Mouse (Mus musculus): Measurements from ENCODE around the gene Dot1l. TPM values are rescaled to one million over a fixed set of nuclear protein-coding genes. Genes with fewer than 3 reads are reported as not detected.

The Dot1l gene
- polyA plus RNA-seq, 1 experiment from 2014 or later: 6.2 TPM

- peak overlapping the region; percentile 87 for H3K4me2 ChIP-seq (replicated peaks; ENCODE audit: low read depth)
- ATAC-seq: no peak
- peak overlapping the region; percentile 99 for H3K4me3 ChIP-seq (ENCODE audit: low read depth, low read length)
- no peaks in the 10 kb centered on the region for H3K9me3 ChIP-seq (ENCODE audit: control insufficient read depth)
- H3K27me3 ChIP-seq (replicated peaks; ENCODE audit: control insufficient read depth, insufficient read depth, low read length): no peaks in the 10 kb centered on the region
- no peak for TF ChIP-seq CTCF (IDR thresholded peaks at IDR 0.05; ENCODE audit: low read depth)
- no peaks in the 10 kb centered on the region for H3K36me3 ChIP-seq (ENCODE audit: control insufficient read depth, insufficient read depth)
- 50% methylated on average over 2 of the region's 2 CpGs for WGBS
- H3K27ac ChIP-seq (ENCODE audit: low read depth, low read length): no peak overlapping the region
- H3K4me1 ChIP-seq (replicated peaks; ENCODE audit: control insufficient read depth, insufficient read depth, low read length): peaks cover 7% of the 10 kb centered on the region
- peak overlapping the region; percentile 91 for H3K9ac ChIP-seq (ENCODE audit: low read depth, low read length)
These were observed 1.5 kb downstream of the Dot1l start for GRCm38 (mm10) chr10:80756509-80756908.

DNA sequence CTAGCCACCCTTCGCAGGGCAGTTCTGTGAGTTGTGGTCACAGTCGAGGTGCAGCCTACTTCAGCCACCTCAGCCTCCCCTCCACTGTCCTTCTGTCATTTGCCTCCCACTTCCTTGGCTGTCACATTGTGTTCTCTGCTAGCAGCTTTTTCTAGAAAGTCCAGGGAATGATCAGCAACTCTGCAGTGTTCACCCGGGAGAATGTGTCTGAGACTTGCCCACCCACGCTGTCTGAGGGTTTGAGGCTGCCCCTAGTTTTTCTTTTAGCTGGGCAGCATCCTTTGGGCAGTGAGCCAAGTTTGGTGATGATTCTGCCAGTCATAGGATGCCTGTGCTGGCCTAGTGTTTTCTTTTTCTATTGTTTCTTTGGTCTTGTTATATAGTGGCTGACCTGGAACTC lies 2.0 kb downstream of the Dot1l start:
- no peak for ATAC-seq
- H3K4me2 ChIP-seq (replicated peaks; ENCODE audit: low read depth): peak overlapping the region; percentile 87
- no peak overlapping the region for H3K4me3 ChIP-seq (ENCODE audit: low read depth, low read length)
- no peaks in the 10 kb centered on the region for H3K27me3 ChIP-seq (replicated peaks; ENCODE audit: control insufficient read depth, insufficient read depth, low read length)
- H3K9ac ChIP-seq (ENCODE audit: low read depth, low read length): 0 out of 2 replicates have a peak overlapping the region, but pooled peaks have one; percentile 7
- no peak overlapping the region for H3K27ac ChIP-seq (ENCODE audit: low read depth, low read length)
- H3K4me1 ChIP-seq (replicated peaks; ENCODE audit: control insufficient read depth, insufficient read depth, low read length): peaks cover 7% of the 10 kb centered on the region
- no peak for TF ChIP-seq CTCF (IDR thresholded peaks at IDR 0.05; ENCODE audit: low read depth)
- no peaks in the 10 kb centered on the region for H3K9me3 ChIP-seq (ENCODE audit: control insufficient read depth)
- WGBS: 64% methylated on average over 4 of the region's 4 CpGs
- H3K36me3 ChIP-seq (ENCODE audit: control insufficient read depth, insufficient read depth): no peaks in the 10 kb centered on the region

- H3K4me3 ChIP-seq (ENCODE audit: low read depth, low read length): no peak overlapping the region
- 0 out of 2 replicates have a peak overlapping the region, but pooled peaks have one; percentile 11 for H3K9ac ChIP-seq (ENCODE audit: low read depth, low read length)
- peak overlapping the region; percentile 27; the same call in 1 of the 2 replicates for H3K4me2 ChIP-seq (replicated peaks; ENCODE audit: low read depth)
- H3K36me3 ChIP-seq (ENCODE audit: control insufficient read depth, insufficient read depth): no peaks in the 10 kb centered on the region
- H3K27me3 ChIP-seq (replicated peaks; ENCODE audit: control insufficient read depth, insufficient read depth, low read length): no peaks in the 10 kb centered on the region
- peaks cover 7% of the 10 kb centered on the region for H3K4me1 ChIP-seq (replicated peaks; ENCODE audit: control insufficient read depth, insufficient read depth, low read length)
- peak; percentile 31 for ATAC-seq
- TF ChIP-seq CTCF (IDR thresholded peaks at IDR 0.05; ENCODE audit: low read depth): peak; percentile 85
- no peaks in the 10 kb centered on the region for H3K9me3 ChIP-seq (ENCODE audit: control insufficient read depth)
- WGBS: 33% methylated on average over 5 of the region's 5 CpGs
- H3K27ac ChIP-seq (ENCODE audit: low read depth, low read length): peak overlapping the region; percentile 65; the same call in 1 of the 2 replicates
These were observed 2.7 kb downstream of the Dot1l start for GRCm38 (mm10) chr10:80757717-80758116.

- no peak for TF ChIP-seq CTCF (IDR thresholded peaks at IDR 0.05; ENCODE audit: low read depth)
- no peaks in the 10 kb centered on the region for H3K9me3 ChIP-seq (ENCODE audit: control insufficient read depth)
- no peak overlapping the region for H3K4me3 ChIP-seq (ENCODE audit: low read depth, low read length)
- peak overlapping the region; percentile 65; the same call in 1 of the 2 replicates for H3K27ac ChIP-seq (ENCODE audit: low read depth, low read length)
- H3K27me3 ChIP-seq (replicated peaks; ENCODE audit: control insufficient read depth, insufficient read depth, low read length): no peaks in the 10 kb centered on the region
- H3K36me3 ChIP-seq (ENCODE audit: control insufficient read depth, insufficient read depth): 0 out of 2 replicates have a peak, but pooled peaks cover under 1% of the 10 kb centered on the region
- H3K4me2 ChIP-seq (replicated peaks; ENCODE audit: low read depth): no peak overlapping the region
- 55% methylated on average over 7 of the region's 7 CpGs for WGBS
- H3K9ac ChIP-seq (ENCODE audit: low read depth, low read length): no peak overlapping the region
- peak; percentile 21; the same call in 1 of the 2 replicates for ATAC-seq
- peaks cover 7% of the 10 kb centered on the region for H3K4me1 ChIP-seq (replicated peaks; ENCODE audit: control insufficient read depth, insufficient read depth, low read length)
These were observed 3.6 kb downstream of the Dot1l start for GRCm38 (mm10) chr10:80758651-80759050.

GRCm38 (mm10) chr10:80760596-80761524 lies 5.9 kb downstream of the Dot1l start:
- Histone ChIP-seq H3K9ac (ENCODE audit: low read depth, low read length) (0 out of 2 replicates have a peak overlapping the region, but pooled peaks have one; percentile 18), H3K27ac (ENCODE audit: low read depth, low read length) (peak overlapping the region; percentile 23; the same call in 1 of the 2 replicates), H3K36me3 (ENCODE audit: control insufficient read depth, insufficient read depth) (peaks cover 15% of the 10 kb centered on the region; the same call in 1 of the 2 replicates), H3K27me3 (replicated peaks; ENCODE audit: control insufficient read depth, insufficient read depth, low read length) (no peaks in the 10 kb centered on the region), H3K4me1 (replicated peaks; ENCODE audit: control insufficient read depth, insufficient read depth, low read length) (peaks cover 7% of the 10 kb centered on the region), H3K4me3 (ENCODE audit: low read depth, low read length) (no peak overlapping the region), H3K9me3 (ENCODE audit: control insufficient read depth) (no peaks in the 10 kb centered on the region), H3K4me2 (replicated peaks; ENCODE audit: low read depth) (peak overlapping the region; percentile 33)
- WGBS: 46% methylated on average over 4 of the region's 4 CpGs
- ATAC-seq: peak; percentile 34; the same call in 1 of the 2 replicates
- TF ChIP-seq CTCF (IDR thresholded peaks at IDR 0.05; ENCODE audit: low read depth): no peak

- Histone ChIP-seq H3K9ac (ENCODE audit: low read depth, low read length) (no peak overlapping the region), H3K36me3 (ENCODE audit: control insufficient read depth, insufficient read depth) (peaks cover 24% of the 10 kb centered on the region), H3K27ac (ENCODE audit: low read depth, low read length) (no peak overlapping the region), H3K4me2 (replicated peaks; ENCODE audit: low read depth) (no peak overlapping the region), H3K4me3 (ENCODE audit: low read depth, low read length) (no peak overlapping the region), H3K9me3 (ENCODE audit: control insufficient read depth) (no peaks in the 10 kb centered on the region), H3K27me3 (replicated peaks; ENCODE audit: control insufficient read depth, insufficient read depth, low read length) (no peaks in the 10 kb centered on the region), H3K4me1 (replicated peaks; ENCODE audit: control insufficient read depth, insufficient read depth, low read length) (peaks cover 7% of the 10 kb centered on the region)
- TF ChIP-seq CTCF (IDR thresholded peaks at IDR 0.05; ENCODE audit: low read depth): no peak
- ATAC-seq: no peak
- 67% methylated on average over 3 of the region's 3 CpGs for WGBS
These were observed 6.8 kb downstream of the Dot1l start for GRCm38 (mm10) chr10:80761821-80762220.

Measured in intestine, postnatal 0 days (tissue).